Mouse (Mus musculus) spleen, adult 2 months (tissue): ENCODE results near the gene Mfn1. TPM values are rescaled to one million over a fixed set of nuclear protein-coding genes. Genes with fewer than 3 reads are reported as not detected.

Experiments used
- DNase-seq, 2 experiments: peaks; one replicate each; pipeline versions ENCODE4 v3.0.0 to v3.0.0-alpha.2; 2012 to 2021; ENCODE audit warnings: low spot score in 2 of 2, low read depth in 1 of 2
- H3K27ac ChIP-seq: fragments of 200-500 bp; 2 replicates; pipeline ENCODE4 v1.5.1; 2012; ENCODE audit warnings: low read length, inconsistent platforms; ENCODE audit not compliant: insufficient read depth
- H3K27me3 ChIP-seq: fragments of 200-500 bp; 2 replicates; pipeline ENCODE4 v1.6.1; 2012; ENCODE audit warnings: mild to moderate bottlenecking, moderate library complexity, low read length, inconsistent platforms; ENCODE audit not compliant: control insufficient read depth, insufficient read depth
- H3K36me3 ChIP-seq: fragments of 200-500 bp; 2 replicates; pipeline ENCODE4 v1.6.1; 2012; ENCODE audit warnings: mild to moderate bottlenecking, low read length, inconsistent platforms; ENCODE audit not compliant: control insufficient read depth, insufficient read depth
- H3K4me1 ChIP-seq: fragments of 200-500 bp; 2 replicates; pipeline ENCODE4 v1.6.1; 2011; ENCODE audit warnings: inconsistent platforms; ENCODE audit not compliant: control insufficient read depth, insufficient read depth, insufficient read length
- H3K4me3 ChIP-seq: fragments of 200-500 bp; 2 replicates; pipeline ENCODE4 v1.5.1; 2011; ENCODE audit warnings: mild to moderate bottlenecking, inconsistent platforms; ENCODE audit not compliant: insufficient read depth, insufficient read length; ENCODE audit errors: extremely low read depth
- CTCF ChIP-seq: fragments of 200-500 bp; IDR thresholded peaks from 2 replicates; pipeline ENCODE4 v1.5.1; 2011; ENCODE audit warnings: mild to moderate bottlenecking, inconsistent platforms; ENCODE audit not compliant: insufficient read depth, insufficient read length, insufficient replicate concordance; ENCODE audit errors: extremely low read depth
- POLR2A ChIP-seq: fragments of 200-500 bp; IDR thresholded peaks from 2 replicates; pipeline ENCODE4 v1.6.1; 2011; ENCODE audit warnings: low read depth, low read length, inconsistent platforms
- WGBS: fragments of 180-500 bp; shearing (Covaris S2); methylation state at CpG from one replicate; pipeline ENCODE4 v1.1.7; 2018; 5-methylcytosine and 5-hydroxymethylcytosine counted together
- polyA plus RNA-seq: library from polyadenylated mRNA; depleted of rRNA; stranded (reverse); fragments of >200 nt; gene quantifications from 2 replicates; pipeline ENCODE4 v1.2.3, GENCODE M21; 2012; rRNA removed

Gene Mfn1
- 3.1 and 3.4 TPM in 2 replicates for polyA plus RNA-seq

- WGBS = under 1% methylated on average over 47 of the region's 47 CpGs
- Histone ChIP-seq H3K4me3 (peak within 1 kb of the TSS; percentile 84), H3K36me3 (0 out of 2 replicates have a peak, but pooled peaks cover 1% of the 10 kb centered on the region), H3K4me1 (no peaks in the 10 kb centered on the region), H3K27me3 (no peaks in the 10 kb centered on the region), H3K27ac (no peak within 1 kb of the TSS; the same call in 1 of the 2 replicates)
- peak; percentile 85 to 90 for DNase-seq
- peak; percentile 25 for TF ChIP-seq POLR2A
- no peak for TF ChIP-seq CTCF
These were observed at the start of gene Mfn1 for GRCm38 (mm10) chr3:32529303-32529898. TSS of gene Mfn1 (plus strand) at chr3:32529465.

GRCm38 (mm10) chr3:32479961-32480360, 49.3 kb upstream of the Mfn1 start:
- DNase-seq = no peak
- Histone ChIP-seq H3K27me3 (no peaks in the 10 kb centered on the region), H3K4me3 (no peak overlapping the region), H3K4me1 (no peaks in the 10 kb centered on the region), H3K36me3 (no peaks in the 10 kb centered on the region), H3K27ac (no peak overlapping the region)
- WGBS = 93% methylated on average over 7 of the region's 7 CpGs
- no peak for TF ChIP-seq POLR2A
- no peak for TF ChIP-seq CTCF

- H3K36me3 ChIP-seq = no peaks in the 10 kb centered on the region
- H3K27ac ChIP-seq = no peak overlapping the region
- no peaks in the 10 kb centered on the region for H3K4me1 ChIP-seq
- TF ChIP-seq CTCF = no peak
- no peak for TF ChIP-seq POLR2A
- no peak for DNase-seq
- WGBS = 66% methylated on average over 3 of the region's 3 CpGs
- no peaks in the 10 kb centered on the region for H3K27me3 ChIP-seq
- H3K4me3 ChIP-seq = no peak overlapping the region
These were observed 46.2 kb upstream of the Mfn1 start for GRCm38 (mm10) chr3:32483035-32483434.

- H3K27ac ChIP-seq = no peak overlapping the region
- no peak for DNase-seq
- TF ChIP-seq POLR2A = no peak
- no peak for TF ChIP-seq CTCF
- 40% methylated on average over 4 of the region's 4 CpGs for WGBS
- H3K4me1 ChIP-seq = peaks cover 16% of the 10 kb centered on the region; the same call in 1 of the 2 replicates
- no peaks in the 10 kb centered on the region for H3K36me3 ChIP-seq
- no peak overlapping the region for H3K4me3 ChIP-seq
- no peaks in the 10 kb centered on the region for H3K27me3 ChIP-seq
These were observed 42.7 kb upstream of the Mfn1 start for GRCm38 (mm10) chr3:32486543-32486942.

- TF ChIP-seq CTCF (no peak), POLR2A (no peak)
- WGBS = 76% methylated on average over 6 of the region's 6 CpGs
- Histone ChIP-seq H3K4me1 (peaks cover 26% of the 10 kb centered on the region; the same call in 1 of the 2 replicates), H3K36me3 (no peaks in the 10 kb centered on the region), H3K4me3 (no peak overlapping the region), H3K27ac (no peak overlapping the region), H3K27me3 (no peaks in the 10 kb centered on the region)
- DNase-seq = no peak
These were observed 41.1 kb upstream of the Mfn1 start for GRCm38 (mm10) chr3:32488172-32488571.

- no peaks in the 10 kb centered on the region for H3K36me3 ChIP-seq
- H3K27ac ChIP-seq = peak overlapping the region; percentile 94
- peaks cover 26% of the 10 kb centered on the region; the same call in 1 of the 2 replicates for H3K4me1 ChIP-seq
- no peak for TF ChIP-seq POLR2A
- TF ChIP-seq CTCF = no peak
- no peak overlapping the region; the same call in 1 of the 2 replicates for H3K4me3 ChIP-seq
- 40% methylated on average over 15 of the region's 15 CpGs for WGBS
- H3K27me3 ChIP-seq = no peaks in the 10 kb centered on the region
- peak; percentile 74 to 76 for DNase-seq
These were observed 39.0 kb upstream of the Mfn1 start for GRCm38 (mm10) chr3:32490076-32490927.

GRCm38 (mm10) chr3:32490928-32491315, 38.3 kb upstream of the Mfn1 start:
- peaks cover 26% of the 10 kb centered on the region; the same call in 1 of the 2 replicates for H3K4me1 ChIP-seq
- TF ChIP-seq POLR2A = no peak
- peak overlapping the region; percentile 94 for H3K27ac ChIP-seq
- DNase-seq = peak; percentile 35 to 42
- H3K4me3 ChIP-seq = no peak overlapping the region
- H3K36me3 ChIP-seq = no peaks in the 10 kb centered on the region
- no peaks in the 10 kb centered on the region for H3K27me3 ChIP-seq
